Mouse (Mus musculus) limb, embryonic 12.5 days (tissue): ENCODE measurements around the gene Aldh16a1. TPM values are rescaled to one million over a fixed set of nuclear protein-coding genes. Genes with fewer than 3 reads are reported as not detected.
A peak's percentile ranks its signal among the peaks of the same experiment; 100 is the strongest.

Experiments used
- ATAC-seq: fragments of 200-750 bp; cut with Nextera tagmentation; 2 replicates; pipeline ENCODE4 v1.8.0; 2017; ENCODE audit warnings: low read depth, moderate TSS enrichment; ENCODE audit not compliant: insufficient number of reproducible peaks, insufficient read depth, low FRiP score, low TSS enrichment
- H3K27ac ChIP-seq: fragments of 300-500 bp; sonication (generic); 2 replicates; pipeline ENCODE4 v1.5.1; 2016; ENCODE audit warnings: mild to moderate bottlenecking, moderate library complexity
- H3K27me3 ChIP-seq: fragments of 300-500 bp; sonication (generic); 2 replicates; pipeline ENCODE4 v1.6.1; 2016; ENCODE audit warnings: mild to moderate bottlenecking, moderate library complexity
- H3K36me3 ChIP-seq: fragments of 300-500 bp; sonication (generic); 2 replicates; pipeline ENCODE4 v1.6.1; 2016; ENCODE audit warnings: mild to moderate bottlenecking, moderate library complexity
- H3K4me1 ChIP-seq: fragments of 300-500 bp; sonication (generic); replicated peaks from 2 replicates; pipeline ENCODE4 v1.6.1; 2016
- H3K4me2 ChIP-seq: fragments of 300-500 bp; sonication (generic); 2 replicates; pipeline ENCODE4 v1.6.1; 2016; ENCODE audit warnings: mild to moderate bottlenecking, moderate library complexity
- H3K4me3 ChIP-seq: fragments of 300-500 bp; sonication (generic); replicated peaks from 2 replicates; pipeline ENCODE4 v1.5.1; 2016; ENCODE audit warnings: mild to moderate bottlenecking
- H3K9ac ChIP-seq: fragments of 300-500 bp; sonication (generic); replicated peaks from 2 replicates; pipeline ENCODE4 v1.6.1; 2016; ENCODE audit warnings: mild to moderate bottlenecking, moderate library complexity
- H3K9me3 ChIP-seq: fragments of 300-500 bp; sonication (generic); 2 replicates; pipeline ENCODE4 v1.6.1; 2016; ENCODE audit warnings: mild to moderate bottlenecking, moderate library complexity
- WGBS: fragments of 180-500 bp; shearing (Covaris S2); methylation state at CpG from one replicate; pipeline ENCODE4 v1.1.7; 2016; 5-methylcytosine and 5-hydroxymethylcytosine counted together
- polyA plus RNA-seq: library from polyadenylated mRNA; unstranded; fragments of >200 nt; fragmentation: Nextera tagmentation; extraction: Ambion mirVana; gene quantifications from 2 replicates; pipeline ENCODE4 v1.2.1, GENCODE M21; 2016

Aldh16a1 gene
- polyA plus RNA-seq, 1 experiment from 2014 or later, result 51.4 TPM

GRCm38 (mm10) chr7:45191803-45192363 is 37.5 kb upstream of the Aldh16a1 start:
- Histone ChIP-seq H3K4me1 (peaks cover 22% of the 10 kb centered on the region), H3K27ac (peak overlapping the region; percentile 78), H3K4me2 (peak overlapping the region; percentile 13), H3K9ac (no peak overlapping the region), H3K4me3 (no peak overlapping the region), H3K27me3 (peaks cover 38% of the 10 kb centered on the region), H3K36me3 (no peaks in the 10 kb centered on the region), H3K9me3 (no peaks in the 10 kb centered on the region)
- peak; percentile 83 for ATAC-seq
- WGBS, result 6% methylated on average over 8 of the region's 8 CpGs

GRCm38 (mm10) chr7:45191161-45191560 is 36.8 kb upstream of the Aldh16a1 start:
- no peaks in the 10 kb centered on the region for H3K36me3 ChIP-seq
- H3K9ac ChIP-seq, result no peak overlapping the region
- no peak overlapping the region for H3K4me2 ChIP-seq
- no peak overlapping the region for H3K27ac ChIP-seq
- peaks cover 45% of the 10 kb centered on the region for H3K27me3 ChIP-seq
- no peak for ATAC-seq
- peaks cover 28% of the 10 kb centered on the region for H3K4me1 ChIP-seq
- H3K9me3 ChIP-seq, result no peaks in the 10 kb centered on the region
- 77% methylated on average over 2 of the region's 2 CpGs for WGBS
- H3K4me3 ChIP-seq, result no peak overlapping the region

DNA sequence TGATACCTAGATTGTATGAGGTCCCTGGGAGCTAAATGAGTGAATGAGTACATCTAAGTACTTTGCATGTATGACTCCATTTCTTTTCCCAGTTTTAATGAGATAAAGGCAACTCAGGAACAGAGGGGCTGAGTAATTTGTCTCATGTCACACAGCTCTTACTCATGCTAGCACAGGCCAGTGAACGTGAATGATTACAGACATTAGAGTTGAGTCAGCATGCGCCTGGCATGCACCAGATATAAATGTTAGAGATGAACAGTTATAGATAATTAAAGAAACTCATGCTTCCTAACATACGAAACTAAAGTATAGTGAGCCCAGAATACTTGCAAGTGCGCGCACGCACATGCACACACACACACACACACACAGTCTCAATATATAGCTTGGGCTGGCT is 35.8 kb upstream of the Aldh16a1 start:
- Histone ChIP-seq H3K4me2 (no peak overlapping the region), H3K9ac (no peak overlapping the region), H3K36me3 (no peaks in the 10 kb centered on the region), H3K27me3 (peaks cover 47% of the 10 kb centered on the region), H3K27ac (no peak overlapping the region), H3K9me3 (no peaks in the 10 kb centered on the region), H3K4me1 (peaks cover 27% of the 10 kb centered on the region), H3K4me3 (no peak overlapping the region)
- 91% methylated on average over 6 of the region's 6 CpGs for WGBS
- ATAC-seq, result no peak

DNA sequence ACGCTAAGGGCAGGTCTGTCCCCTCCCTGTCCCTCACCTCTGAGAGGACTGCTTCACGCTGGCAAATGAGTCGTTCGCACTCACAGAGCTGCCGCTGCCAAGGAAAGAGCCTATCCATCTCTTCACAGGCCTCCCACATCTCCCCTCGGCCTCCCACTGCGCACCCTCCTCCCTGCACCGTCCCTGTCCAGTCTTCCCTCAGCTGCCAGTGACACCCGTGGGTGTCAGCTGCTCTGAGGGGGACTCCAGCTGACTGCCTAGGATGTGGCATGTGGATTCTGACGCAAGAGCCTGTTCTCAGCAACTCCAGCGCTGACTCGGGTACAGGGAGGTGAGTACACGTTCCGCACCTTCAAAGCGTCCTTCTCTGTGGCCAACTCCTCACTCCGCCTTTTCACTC is 35.2 kb upstream of the Aldh16a1 start:
- Histone ChIP-seq H3K36me3 (no peaks in the 10 kb centered on the region), H3K4me3 (no peak overlapping the region), H3K9ac (no peak overlapping the region), H3K9me3 (no peaks in the 10 kb centered on the region), H3K4me2 (no peak overlapping the region), H3K4me1 (peaks cover 26% of the 10 kb centered on the region), H3K27me3 (peaks cover 53% of the 10 kb centered on the region), H3K27ac (no peak overlapping the region)
- no peak for ATAC-seq
- 52% methylated on average over 16 of the region's 16 CpGs for WGBS

DNA sequence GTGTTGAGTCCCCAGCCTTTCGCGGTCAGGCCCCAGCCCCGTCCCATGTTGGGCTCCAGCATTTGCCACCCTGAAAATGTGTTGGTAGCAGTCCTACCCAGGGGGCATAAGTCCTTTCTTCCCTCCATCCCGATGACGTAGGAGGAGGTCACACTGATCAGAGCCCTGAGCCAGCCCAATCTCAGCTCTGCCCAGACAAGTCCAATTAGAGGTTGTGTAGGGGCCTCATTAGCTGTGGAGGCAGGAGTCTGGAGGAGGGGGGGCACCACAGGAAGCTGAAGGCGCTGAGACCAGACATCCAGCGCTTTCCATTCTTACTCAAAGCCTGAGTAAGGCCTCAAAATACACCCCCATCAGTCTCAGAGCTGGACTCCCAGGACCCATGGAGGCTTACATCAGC is 31.5 kb upstream of the Aldh16a1 start:
- no peaks in the 10 kb centered on the region; the same call in 1 of the 2 replicates for H3K9me3 ChIP-seq
- H3K4me1 ChIP-seq, result peaks cover 23% of the 10 kb centered on the region
- peaks cover 90% of the 10 kb centered on the region for H3K27me3 ChIP-seq
- WGBS, result 46% methylated on average over 7 of the region's 7 CpGs
- H3K36me3 ChIP-seq, result no peaks in the 10 kb centered on the region
- H3K4me3 ChIP-seq, result no peak overlapping the region
- H3K9ac ChIP-seq, result no peak overlapping the region
- no peak overlapping the region for H3K4me2 ChIP-seq
- ATAC-seq, result no peak
- H3K27ac ChIP-seq, result no peak overlapping the region

DNA sequence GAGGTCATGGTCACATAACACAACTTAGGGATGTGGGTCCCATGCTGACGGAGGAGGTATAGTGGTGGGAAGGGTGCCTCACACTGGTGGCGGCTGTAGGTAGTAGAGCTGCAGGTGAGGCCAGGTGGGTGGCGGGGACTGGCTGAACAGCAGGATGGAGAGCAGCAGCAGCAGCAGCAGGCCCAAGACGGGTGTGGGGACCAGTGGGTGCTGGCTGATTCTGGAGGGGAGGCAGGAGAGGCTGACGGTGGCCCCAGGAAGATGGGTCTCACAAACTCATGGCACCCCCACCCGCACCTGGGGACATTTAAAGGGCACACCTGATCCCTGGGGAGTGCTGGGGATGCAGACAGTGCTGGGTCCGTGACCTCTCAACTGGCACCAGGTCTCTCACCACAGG is 29.3 kb upstream of the Aldh16a1 start:
- Histone ChIP-seq H3K4me1 (peaks cover 23% of the 10 kb centered on the region), H3K4me3 (no peak overlapping the region), H3K36me3 (no peaks in the 10 kb centered on the region), H3K9ac (no peak overlapping the region), H3K9me3 (no peaks in the 10 kb centered on the region; the same call in 1 of the 2 replicates), H3K4me2 (no peak overlapping the region), H3K27ac (no peak overlapping the region), H3K27me3 (peaks cover 97% of the 10 kb centered on the region)
- no peak for ATAC-seq
- 63% methylated on average over 7 of the region's 7 CpGs for WGBS

- Histone ChIP-seq H3K4me2 (peak overlapping the region; percentile 56), H3K27ac (no peak overlapping the region), H3K4me3 (peak overlapping the region; percentile 25), H3K9ac (peak overlapping the region; percentile 52), H3K27me3 (peaks cover 97% of the 10 kb centered on the region), H3K9me3 (no peaks in the 10 kb centered on the region; the same call in 1 of the 2 replicates), H3K36me3 (no peaks in the 10 kb centered on the region), H3K4me1 (peaks cover 23% of the 10 kb centered on the region)
- ATAC-seq, result peak; percentile 30; the same call in 1 of the 2 replicates
- WGBS, result 20% methylated on average over 11 of the region's 11 CpGs
Observed at GRCm38 (mm10) chr7:45182606-45183005, 28.2 kb upstream of the Aldh16a1 start.

GRCm38 (mm10) chr7:45182199-45182601 is 27.8 kb upstream of the Aldh16a1 start:
- ATAC-seq, result peak; percentile 89
- Histone ChIP-seq H3K9me3 (no peaks in the 10 kb centered on the region; the same call in 1 of the 2 replicates), H3K36me3 (no peaks in the 10 kb centered on the region), H3K4me1 (peaks cover 23% of the 10 kb centered on the region), H3K4me2 (peak overlapping the region; percentile 56), H3K9ac (peak overlapping the region; percentile 52; the same call in 1 of the 2 replicates), H3K4me3 (peak overlapping the region; percentile 25), H3K27me3 (peaks cover 99% of the 10 kb centered on the region), H3K27ac (no peak overlapping the region)
- WGBS, result under 1% methylated on average over 34 of the region's 34 CpGs

GRCm38 (mm10) chr7:45181540-45181939 is 27.2 kb upstream of the Aldh16a1 start:
- H3K27ac ChIP-seq, result no peak overlapping the region
- no peak for ATAC-seq
- 3% methylated on average over 35 of the region's 35 CpGs for WGBS
- H3K4me2 ChIP-seq, result peak overlapping the region; percentile 23; the same call in 1 of the 2 replicates
- H3K9me3 ChIP-seq, result no peaks in the 10 kb centered on the region; the same call in 1 of the 2 replicates
- peaks cover 99% of the 10 kb centered on the region for H3K27me3 ChIP-seq
- peak overlapping the region; percentile 19; the same call in 1 of the 2 replicates for H3K4me3 ChIP-seq
- H3K36me3 ChIP-seq, result no peaks in the 10 kb centered on the region
- peaks cover 22% of the 10 kb centered on the region for H3K4me1 ChIP-seq
- H3K9ac ChIP-seq, result no peak overlapping the region

DNA sequence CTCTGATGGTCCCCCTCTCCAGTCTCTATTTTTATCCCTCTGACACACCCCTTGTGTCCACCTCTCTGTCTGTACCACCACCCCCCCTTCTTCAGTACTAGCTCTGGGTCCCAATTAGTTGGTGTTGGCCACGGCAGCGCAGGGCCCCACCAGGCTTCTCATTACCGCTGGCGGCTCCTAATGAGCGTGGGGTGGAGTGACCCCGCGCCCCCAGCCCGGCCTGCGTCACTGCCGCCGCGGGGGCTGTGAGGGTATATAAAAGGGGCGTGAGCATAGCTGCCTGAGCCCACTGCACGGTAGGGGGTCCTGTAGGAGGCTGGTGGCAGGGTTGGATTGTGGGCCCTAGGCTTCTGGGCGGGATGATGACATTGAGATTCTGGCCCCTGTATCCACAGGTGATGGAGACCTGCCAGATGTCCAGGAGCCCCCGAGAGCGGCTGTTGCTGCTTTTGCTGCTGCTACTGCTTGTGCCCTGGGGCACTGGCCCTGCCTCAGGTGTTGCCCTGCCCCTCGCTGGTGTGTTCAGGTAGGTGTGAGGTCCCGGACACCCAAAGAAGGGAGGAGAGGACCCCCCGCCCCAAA is 26.6 kb upstream of the Aldh16a1 start, which contains the start of gene Pth2:
Gene Pth2, plus strand, starts transcription at position 100 of the 582 bp plus-strand sequence.
- whole genome bisulfite sequencing, result 11% methylated on average over 20 of the region's 20 CpGs
- Histone ChIP-seq H3K27ac (no peak within 1 kb of the TSS), H3K9me3 (no peaks in the 10 kb centered on the region; the same call in 1 of the 2 replicates), H3K4me3 (peak within 1 kb of the TSS; percentile 19; the same call in 1 of the 2 replicates), H3K27me3 (peaks cover 99% of the 10 kb centered on the region), H3K4me2 (peak within 1 kb of the TSS; percentile 23; the same call in 1 of the 2 replicates), H3K4me1 (peaks cover 23% of the 10 kb centered on the region), H3K36me3 (no peaks in the 10 kb centered on the region), H3K9ac (no peak within 1 kb of the TSS)
- ATAC-seq, result no peak

DNA sequence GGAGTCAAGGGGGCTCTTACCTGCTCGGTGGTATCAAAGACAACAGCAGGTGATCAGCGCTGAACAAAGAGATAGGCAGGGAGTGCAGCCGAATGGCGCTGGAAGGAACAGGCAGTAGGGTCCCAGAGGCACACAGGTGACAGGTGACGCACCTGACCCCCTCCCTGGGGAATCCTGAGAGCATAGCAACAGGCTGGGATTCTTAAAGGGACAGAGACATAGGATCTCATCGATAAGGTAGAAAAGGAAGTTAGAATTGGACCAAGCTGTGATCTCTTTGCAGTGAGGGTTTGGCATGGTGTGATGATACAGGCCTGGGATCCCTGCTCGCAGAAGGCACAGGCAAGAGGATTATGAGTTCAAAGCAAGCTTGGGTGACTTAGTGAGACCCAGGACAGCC is 25.1 kb upstream of the Aldh16a1 start, which contains the start of gene Gfy:
Gene Gfy, minus strand, starts transcription at position 101 of the 400 bp plus-strand sequence.
- Histone ChIP-seq H3K4me2 (no peak within 1 kb of the TSS), H3K27me3 (peaks cover 100% of the 10 kb centered on the region), H3K9ac (no peak within 1 kb of the TSS), H3K27ac (no peak within 1 kb of the TSS), H3K9me3 (no peaks in the 10 kb centered on the region; the same call in 1 of the 2 replicates), H3K36me3 (no peaks in the 10 kb centered on the region), H3K4me1 (peaks cover 27% of the 10 kb centered on the region), H3K4me3 (no peak within 1 kb of the TSS)
- ATAC-seq, result no peak
- 27% methylated on average over 7 of the region's 7 CpGs for WGBS
